ENCODE assay signal across 25 mouse cellular contexts in the genomic region with DNA sequence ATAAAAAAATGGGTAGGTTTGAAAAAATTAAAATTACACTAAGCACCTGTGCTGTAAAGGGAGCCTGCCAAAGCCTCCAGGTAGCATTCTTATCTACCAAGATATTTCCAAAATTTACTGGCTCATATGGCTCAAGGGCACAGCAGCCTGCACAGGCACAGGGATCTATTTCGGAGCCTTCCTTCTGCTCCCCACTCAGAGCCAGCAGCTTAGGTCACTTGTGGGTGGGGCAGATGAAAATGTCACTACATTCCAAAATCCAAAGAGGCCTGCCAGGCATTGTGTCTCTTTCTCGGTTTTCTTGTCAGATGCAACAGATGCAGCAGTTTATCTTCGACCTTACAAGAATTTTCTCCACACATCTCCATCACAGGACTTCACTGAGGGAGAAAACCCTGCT. TPM values are rescaled to one million over a fixed set of nuclear protein-coding genes. Genes with fewer than 3 reads are reported as not detected.
"Had no signal": no experiment of that assay in that cellular context is flagged by ENCODE, and none has a peak within 500 bp of the region (broad histone marks: within the 10 kb centered on the region; RNA-seq: fewer than 3 reads in every experiment).

No protein-coding gene starts in this region.

- DNase-seq: kidney, postnatal 25 days; layer of hippocampus, postnatal 36 days; liver, embryonic 13.5 days; lung, adult 2 months; lung, postnatal 14 days; lung, postnatal 4 days; right cerebral cortex, adult 18-20 months; right cerebral cortex, postnatal 14 days; right cerebral cortex, postnatal 4 days; thymus, adult 2 months; thymus, postnatal 14 days; thymus, postnatal 4 days had no signal

- H3K27ac ChIP-seq: kidney, postnatal 0 days; left cerebral cortex, adult 2 months; liver, embryonic 13.5 days; midbrain, embryonic 15.5 days; neural tube, embryonic 12.5 days; neural tube, embryonic 15.5 days; stomach, postnatal 0 days had no signal

- H3K4me3 ChIP-seq: left cerebral cortex, adult 2 months; liver, embryonic 13.5 days; midbrain, embryonic 15.5 days; neural tube, embryonic 12.5 days; neural tube, embryonic 15.5 days had no signal

RNA-seq across cellular contexts. Expression of a gene that starts 15.7 kb away (rescaled TPM):
- total RNA-seq: layer of hippocampus, adult 8-10 months; layer of hippocampus, postnatal 10 days; layer of hippocampus, postnatal 36 days; left cerebral cortex, adult 2 months; left cerebral cortex, postnatal 10 days; left cerebral cortex, postnatal 36 days; liver, adult 2 months; megakaryocyte progenitor cell, adult 5-6 weeks; megakaryocyte-erythroid progenitor cell, adult 5-6 weeks had no signal
